Mouse (Mus musculus) CH12.LX (cell line): ENCODE data around the gene Sec24c. TPM values are rescaled to one million over a fixed set of nuclear protein-coding genes. Genes with fewer than 3 reads are reported as not detected.

Experiments used
- DNase-seq: peaks from one replicate; pipeline ENCODE4 v3.0.0-alpha.2; 2013; ENCODE audit errors: extremely low read depth
- H3K27ac ChIP-seq: 2 replicates; pipeline ENCODE4 v1.5.1; 2012; ENCODE audit warnings: low read depth, mild to moderate bottlenecking, control low read depth, moderate library complexity; ENCODE audit not compliant: insufficient read depth
- H3K27me3 ChIP-seq: replicated peaks from 2 replicates; pipeline ENCODE3; 2012; ENCODE audit warnings: inconsistent platforms
- H3K36me3 ChIP-seq, 2 experiments: replicated peaks in 1 of 2; 2 replicates each; pipeline versions ENCODE3 to v1.6.1; 2012; ENCODE audit warnings: inconsistent platforms in 1 of 2, low read length in 1 of 2, mild to moderate bottlenecking in 1 of 2, mixed read lengths in 1 of 2, moderate library complexity in 1 of 2; ENCODE audit not compliant: control insufficient read depth in 1 of 2, insufficient read depth in 1 of 2
- H3K4me1 ChIP-seq, 2 experiments: 2 replicates each; pipeline ENCODE4 v1.6.1; 2012; ENCODE audit warnings: inconsistent platforms in 1 of 2, moderate library complexity in 1 of 2; ENCODE audit not compliant: insufficient read depth in 2 of 2, control insufficient read depth in 1 of 2
- H3K4me2 ChIP-seq: 2 replicates; pipeline ENCODE4 v1.6.1; 2012; ENCODE audit warnings: low read depth, mild to moderate bottlenecking, control low read depth; ENCODE audit not compliant: poor library complexity, insufficient read depth, severe bottlenecking
- H3K4me3 ChIP-seq, 3 experiments: fragments of 150-350 bp in 1 of 3; sonication (generic) in 1 of 3; replicated peaks in 1 of 3; 2 replicates each; pipeline versions ENCODE3 to v1.5.1; 2011 to 2012; ENCODE audit warnings: low read depth in 2 of 3, low read length in 2 of 3, mild to moderate bottlenecking in 2 of 3, moderate library complexity in 2 of 3, control low read depth in 1 of 3, improper control_type of control experiment in 1 of 3, inconsistent platforms in 1 of 3, mixed read lengths in 1 of 3; ENCODE audit not compliant: poor library complexity in 1 of 3
- H3K79me2 ChIP-seq: replicated peaks from 2 replicates; pipeline ENCODE4 v1.6.1; 2012; ENCODE audit warnings: mild to moderate bottlenecking, moderate library complexity; ENCODE audit not compliant: control insufficient read depth, poor library complexity, insufficient read depth, severe bottlenecking; ENCODE audit errors: extremely low read depth
- H3K9ac ChIP-seq: 2 replicates; pipeline ENCODE4 v1.6.1; 2012; ENCODE audit warnings: low read depth, mild to moderate bottlenecking, control low read depth, moderate library complexity; ENCODE audit not compliant: insufficient read depth
- H3K9me3 ChIP-seq: replicated peaks from 2 replicates; pipeline ENCODE3; 2012; ENCODE audit warnings: low read length, inconsistent platforms, mixed read lengths
- BHLHE40 ChIP-seq: IDR thresholded peaks from 2 replicates; pipeline ENCODE4 v1.6.1; 2011; ENCODE audit warnings: mild to moderate bottlenecking, low read depth, low read length, improper control_type of control experiment
- CHD2 ChIP-seq: IDR thresholded peaks from 2 replicates; pipeline ENCODE4 v1.6.1; 2011; ENCODE audit warnings: low read length, improper control_type of control experiment
- E2F4 ChIP-seq: IDR thresholded peaks from 2 replicates; pipeline ENCODE4 v1.6.1; 2011; ENCODE audit warnings: low read depth, low read length, improper control_type of control experiment; ENCODE audit not compliant: insufficient replicate concordance
- ELF1 ChIP-seq: IDR thresholded peaks from 2 replicates; pipeline ENCODE4 v1.6.1; 2014; ENCODE audit warnings: low read depth, mild to moderate bottlenecking, inconsistent platforms, low read length, improper control_type of control experiment
- ETS1 ChIP-seq: conservative IDR thresholded peaks from 2 replicates; pipeline ENCODE4 v1.6.1; 2012; ENCODE audit warnings: low read depth, mild to moderate bottlenecking, inconsistent platforms, low read length, improper control_type of control experiment, moderate library complexity
- GABPA ChIP-seq: IDR thresholded peaks from 2 replicates; pipeline ENCODE4 v1.6.1; 2012; ENCODE audit warnings: low read depth, low read length, improper control_type of control experiment, inconsistent platforms; ENCODE audit not compliant: insufficient replicate concordance
- HCFC1 ChIP-seq: IDR thresholded peaks from 2 replicates; pipeline ENCODE4 v1.6.1; 2012; ENCODE audit warnings: low read depth, mild to moderate bottlenecking, inconsistent platforms, low read length, improper control_type of control experiment
- IRF4 ChIP-seq: IDR thresholded peaks from 2 replicates; pipeline ENCODE4 v1.6.1; 2014; ENCODE audit warnings: low read depth, mild to moderate bottlenecking, inconsistent platforms, low read length, improper control_type of control experiment
- JUN ChIP-seq: IDR thresholded peaks from 2 replicates; pipeline ENCODE4 v1.6.1; 2011; ENCODE audit warnings: low read depth, mild to moderate bottlenecking, low read length, improper control_type of control experiment, moderate library complexity; ENCODE audit not compliant: insufficient read depth
- JUND ChIP-seq: conservative IDR thresholded peaks from 2 replicates; pipeline ENCODE4 v1.6.1; 2011; ENCODE audit warnings: low read depth, low read length, improper control_type of control experiment
- KAT2A ChIP-seq: IDR thresholded peaks from 2 replicates; pipeline ENCODE4 v1.6.1; 2012; ENCODE audit warnings: low read length, improper control_type of control experiment, inconsistent platforms; ENCODE audit not compliant: insufficient replicate concordance
- MAX ChIP-seq: IDR thresholded peaks from 2 replicates; pipeline ENCODE4 v1.6.1; 2011; ENCODE audit warnings: low read length, improper control_type of control experiment
- MAZ ChIP-seq: IDR thresholded peaks from 2 replicates; pipeline ENCODE4 v1.6.1; 2012; ENCODE audit warnings: low read depth, mild to moderate bottlenecking, inconsistent platforms, low read length, improper control_type of control experiment, moderate library complexity
- MXI1 ChIP-seq: IDR thresholded peaks from 2 replicates; pipeline ENCODE4 v1.6.1; 2011; ENCODE audit warnings: mild to moderate bottlenecking, low read depth, low read length, improper control_type of control experiment
- NRF1 ChIP-seq: IDR thresholded peaks from 2 replicates; pipeline ENCODE4 v1.6.1; 2014; ENCODE audit warnings: low read depth, mild to moderate bottlenecking, inconsistent platforms, low read length, improper control_type of control experiment, moderate library complexity
- PAX5 ChIP-seq: IDR thresholded peaks from 2 replicates; pipeline ENCODE4 v1.6.1; 2012; ENCODE audit warnings: low read length, inconsistent platforms, mixed read lengths
- RAD21 ChIP-seq: IDR thresholded peaks from 2 replicates; pipeline ENCODE4 v1.6.1; 2011; ENCODE audit warnings: low read depth, mild to moderate bottlenecking, low read length, improper control_type of control experiment, moderate library complexity
- SIN3A ChIP-seq: IDR thresholded peaks from 2 replicates; pipeline ENCODE4 v1.6.1; 2012; ENCODE audit warnings: low read length, improper control_type of control experiment, inconsistent platforms
- UBTF ChIP-seq: IDR thresholded peaks from 2 replicates; pipeline ENCODE4 v1.6.1; 2012; ENCODE audit warnings: low read depth, mild to moderate bottlenecking, inconsistent platforms, low read length, improper control_type of control experiment, moderate library complexity
- USF1 ChIP-seq: IDR thresholded peaks from 2 replicates; pipeline ENCODE4 v1.6.1; 2014; ENCODE audit warnings: low read depth, mild to moderate bottlenecking, inconsistent platforms, low read length, improper control_type of control experiment
- ZC3H11A ChIP-seq: IDR thresholded peaks from 2 replicates; pipeline ENCODE4 v1.6.1; 2012; ENCODE audit warnings: low read depth, mild to moderate bottlenecking, inconsistent platforms, low read length, improper control_type of control experiment
- dilution Hi-C: fragments of 300-500 bp; cut with MboI; formaldehyde crosslinking; loops from 2 replicates; pipeline ENCODE4 v1.14.3; 2020; ENCODE audit warnings: low sequenced_read_pairs; ENCODE audit not compliant: extremely low pct_unique_long_range_greater_than_20kb, extremely low pct_ligation_motif_present
- in situ Hi-C: fragments of 300-500 bp; cut with MboI; formaldehyde crosslinking; loops from 3 replicates; pipeline ENCODE4 v1.14.3; 2019; ENCODE audit warnings: low sequenced_read_pairs, low pct_ligation_motif_present, low pct_unique_long_range_greater_than_20kb, mixed read lengths
- polyA plus RNA-seq: library from polyadenylated mRNA; unstranded; fragments of >175 nt; gene quantifications from 2 replicates; pipeline ENCODE4 v1.2.1, GENCODE M21; 2012; ENCODE audit warnings: low read depth; ENCODE audit not compliant: insufficient read length
- total RNA-seq, 2 experiments: library from RNA; depleted of rRNA; stranded (reverse); fragments of 300-350 nt in 1 of 2; fragments of >200 nt in 1 of 2; gene quantifications; 2 replicates each; pipeline ENCODE4 v1.2.3; 2012 to 2014

Gene Sec24c
- total and polyA plus RNA-seq, 3 experiments, result 51.2 to 122 (median 95.9) TPM

GRCm38 (mm10) chr14:20626447-20626846 is 47.7 kb upstream of the Sec24c start:
- Histone ChIP-seq H3K4me1 (peaks cover 2 to 8% of the 10 kb centered on the region in 2 experiments; a peak in 2 of 4 replicates), H3K79me2 (no peaks in the 10 kb centered on the region; the same call in 1 of the 2 replicates), H3K4me3 (no peak overlapping the region), H3K27ac (no peak overlapping the region), H3K27me3 (no peaks in the 10 kb centered on the region), H3K36me3 (peaks cover 0 to 29% of the 10 kb centered on the region in 2 experiments), H3K9me3 (no peaks in the 10 kb centered on the region), H3K4me2 (no peak overlapping the region), H3K9ac (no peak overlapping the region)
- DNase-seq, result no peak
- no peak for TF ChIP-seq RAD21
- no peak for TF ChIP-seq JUN
- TF ChIP-seq IRF4, result no peak
- no peak for TF ChIP-seq SIN3A
- no peak for TF ChIP-seq MAX
- no peak for TF ChIP-seq E2F4
- in situ Hi-C loops, result no loop called here
- dilution Hi-C loops, result no loop called here

- TF ChIP-seq HCFC1 (no peak), JUN (no peak), IRF4 (no peak), KAT2A (no peak), PAX5 (no peak), CHD2 (no peak), MAZ (no peak), BHLHE40 (no peak), JUND (no peak), UBTF (no peak), RAD21 (no peak), ZC3H11A (no peak), ELF1 (no peak), SIN3A (no peak), GABPA (no peak), NRF1 (no peak), USF1 (no peak), MXI1 (no peak), ETS1 (no peak)
- Histone ChIP-seq H3K4me3 (no peak overlapping the region), H3K27ac (no peak overlapping the region), H3K4me1 (peaks cover 2 to 8% of the 10 kb centered on the region in 2 experiments; a peak in 2 of 4 replicates), H3K27me3 (no peaks in the 10 kb centered on the region), H3K9ac (no peak overlapping the region), H3K4me2 (no peak overlapping the region), H3K9me3 (no peaks in the 10 kb centered on the region), H3K79me2 (peaks cover 3% of the 10 kb centered on the region; the same call in 1 of the 2 replicates), H3K36me3 (peaks cover 0 to 29% of the 10 kb centered on the region in 2 experiments)
- dilution Hi-C loops, result no loop called here
- no peak for DNase-seq
- in situ Hi-C loops, result no loop called here
Measured at GRCm38 (mm10) chr14:20626971-20627370, 47.1 kb upstream of the Sec24c start.
